Mouse (Mus musculus) liver, postnatal 0 days (tissue): ENCODE results near the gene Hist1h2ao.
A peak's percentile ranks its signal among the peaks of the same experiment; 100 is the strongest.
"Not testable (repeated sequence)": the region's sequence is repeated elsewhere in the genome, so short reads cannot be mapped to it uniquely, and the experiment has no call there.

ENCODE experiments used
- CTCF ChIP-seq: sonication (generic); IDR thresholded peaks from 2 replicates; pipeline ENCODE4 v1.5.1; 2016; ENCODE audit warnings: antibody characterized with exemption, low read depth
- EP300 ChIP-seq: IDR thresholded peaks from 2 replicates; pipeline ENCODE4 v1.6.1; 2016; ENCODE audit warnings: antibody characterized with exemption, low read depth, mild to moderate bottlenecking

DNA sequence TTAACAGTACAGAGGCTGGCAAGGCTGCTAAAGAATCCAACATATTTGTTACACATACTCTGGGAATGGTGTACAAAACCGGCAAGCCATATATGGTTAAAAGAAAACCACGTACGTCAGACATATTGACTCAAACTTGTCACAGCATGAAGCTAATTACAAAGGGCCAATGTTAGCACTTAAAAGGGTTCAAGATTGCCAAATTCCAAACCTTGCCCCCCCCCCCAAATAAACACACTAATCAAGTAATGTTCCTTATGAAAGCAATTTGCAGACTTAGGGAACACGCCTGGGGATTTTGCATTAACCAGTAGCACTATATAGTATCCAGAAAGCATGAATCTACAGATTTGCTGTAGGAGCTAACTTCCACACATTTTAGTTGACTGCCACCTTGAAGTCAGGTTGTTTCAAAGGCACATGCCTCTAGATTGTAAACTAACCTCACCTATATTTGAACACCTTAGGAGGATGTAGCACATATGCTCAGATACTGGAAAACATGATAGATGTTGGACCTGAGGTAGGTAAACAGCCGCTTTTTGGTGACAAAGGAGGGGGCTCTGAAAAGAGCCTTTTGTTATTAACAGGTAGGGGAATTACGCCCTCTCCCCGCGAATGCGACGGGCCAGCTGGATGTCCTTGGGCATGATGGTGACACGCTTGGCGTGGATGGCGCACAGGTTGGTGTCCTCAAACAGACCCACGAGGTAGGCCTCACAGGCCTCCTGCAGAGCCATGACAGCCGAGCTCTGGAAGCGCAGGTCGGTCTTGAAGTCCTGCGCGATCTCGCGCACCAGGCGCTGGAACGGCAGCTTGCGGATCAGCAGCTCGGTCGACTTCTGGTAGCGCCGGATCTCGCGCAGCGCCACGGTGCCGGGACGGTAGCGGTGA lies 27.7 kb upstream of the Hist1h2ao start:
- TF ChIP-seq CTCF, result not testable (repeated sequence)
- 0 out of 2 replicates have a peak, but pooled peaks have one; percentile 25 for TF ChIP-seq EP300
